Mouse (Mus musculus): ENCODE measurements at regions not wholly inside any gene's neighbourhood (a gene's known extent, or its start where the extent isn't known, plus 50 kb on each side); places are given as distances from the start of the nearest gene placed in this dataset.

GRCm38 (mm10) chr19:27509956-27510639 is 80.5 kb upstream of the Pum3 start:
- no peak overlapping the region for H3K27ac ChIP-seq (ENCODE audit: insufficient read depth, low read length)
- H3K27me3 ChIP-seq (ENCODE audit: control insufficient read depth, insufficient read depth, low read length), result no peaks in the 10 kb centered on the region
- H3K36me3 ChIP-seq (ENCODE audit: control insufficient read depth, insufficient read depth, low read length), result no peaks in the 10 kb centered on the region
- H3K4me3 ChIP-seq (ENCODE audit: extremely low read depth, insufficient read depth, insufficient read length), result no peak overlapping the region
- TF ChIP-seq CTCF (IDR thresholded peaks at IDR 0.05; ENCODE audit: extremely low read depth, insufficient read depth, insufficient read length, insufficient replicate concordance) (no peak), POLR2A (IDR thresholded peaks at IDR 0.05; ENCODE audit: low read depth, low read length) (no peak)
- WGBS, result 68% methylated on average over 6 of the region's 6 CpGs
- no peak for DNase-seq (ENCODE audit: low read depth in 1 of 2, low spot score in 2 of 2)
- H3K4me1 ChIP-seq (ENCODE audit: control insufficient read depth, insufficient read depth, insufficient read length), result no peaks in the 10 kb centered on the region

GRCm38 (mm10) chr19:27498278-27498677 is 68.7 kb upstream of the Pum3 start:
- Histone ChIP-seq H3K36me3 (ENCODE audit: control insufficient read depth, insufficient read depth, low read length) (no peaks in the 10 kb centered on the region), H3K4me1 (ENCODE audit: control insufficient read depth, insufficient read depth, insufficient read length) (no peaks in the 10 kb centered on the region), H3K27me3 (ENCODE audit: control insufficient read depth, insufficient read depth, low read length) (no peaks in the 10 kb centered on the region), H3K27ac (ENCODE audit: insufficient read depth, low read length) (no peak overlapping the region), H3K4me3 (ENCODE audit: extremely low read depth, insufficient read depth, insufficient read length) (no peak overlapping the region)
- TF ChIP-seq CTCF (IDR thresholded peaks at IDR 0.05; ENCODE audit: extremely low read depth, insufficient read depth, insufficient read length, insufficient replicate concordance) (no peak), POLR2A (IDR thresholded peaks at IDR 0.05; ENCODE audit: low read depth, low read length) (no peak)
- 72% methylated on average over 4 of the region's 4 CpGs for WGBS
- DNase-seq (ENCODE audit: low read depth in 1 of 2, low spot score in 2 of 2), result no peak

GRCm38 (mm10) chr19:27492468-27492867 is 62.8 kb upstream of the Pum3 start:
- Histone ChIP-seq H3K4me3 (ENCODE audit: extremely low read depth, insufficient read depth, insufficient read length) (no peak overlapping the region), H3K27ac (ENCODE audit: insufficient read depth, low read length) (no peak overlapping the region), H3K36me3 (ENCODE audit: control insufficient read depth, insufficient read depth, low read length) (no peaks in the 10 kb centered on the region), H3K27me3 (ENCODE audit: control insufficient read depth, insufficient read depth, low read length) (no peaks in the 10 kb centered on the region), H3K4me1 (ENCODE audit: control insufficient read depth, insufficient read depth, insufficient read length) (no peaks in the 10 kb centered on the region)
- DNase-seq (ENCODE audit: low read depth in 1 of 2, low spot score in 2 of 2), result no peak
- TF ChIP-seq CTCF (IDR thresholded peaks at IDR 0.05; ENCODE audit: extremely low read depth, insufficient read depth, insufficient read length, insufficient replicate concordance), result no peak
- no peak for TF ChIP-seq POLR2A (IDR thresholded peaks at IDR 0.05; ENCODE audit: low read depth, low read length)
- 88% methylated on average over 8 of the region's 8 CpGs for WGBS

- no peak for DNase-seq (ENCODE audit: low read depth in 1 of 2, low spot score in 2 of 2)
- 86% methylated on average over 5 of the region's 5 CpGs for WGBS
- TF ChIP-seq CTCF (IDR thresholded peaks at IDR 0.05; ENCODE audit: extremely low read depth, insufficient read depth, insufficient read length, insufficient replicate concordance) (no peak), POLR2A (IDR thresholded peaks at IDR 0.05; ENCODE audit: low read depth, low read length) (no peak)
- Histone ChIP-seq H3K36me3 (ENCODE audit: control insufficient read depth, insufficient read depth, low read length) (no peaks in the 10 kb centered on the region), H3K4me1 (ENCODE audit: control insufficient read depth, insufficient read depth, insufficient read length) (no peaks in the 10 kb centered on the region), H3K27me3 (ENCODE audit: control insufficient read depth, insufficient read depth, low read length) (no peaks in the 10 kb centered on the region), H3K4me3 (ENCODE audit: extremely low read depth, insufficient read depth, insufficient read length) (no peak overlapping the region), H3K27ac (ENCODE audit: insufficient read depth, low read length) (no peak overlapping the region)
These were observed 62.2 kb upstream of the Pum3 start for GRCm38 (mm10) chr19:27491873-27492272.

GRCm38 (mm10) chr19:27489053-27489452 is 59.4 kb upstream of the Pum3 start:
- H3K27ac ChIP-seq (ENCODE audit: insufficient read depth, low read length), result no peak overlapping the region
- no peaks in the 10 kb centered on the region for H3K36me3 ChIP-seq (ENCODE audit: control insufficient read depth, insufficient read depth, low read length)
- no peak for DNase-seq (ENCODE audit: low read depth in 1 of 2, low spot score in 2 of 2)
- TF ChIP-seq POLR2A (IDR thresholded peaks at IDR 0.05; ENCODE audit: low read depth, low read length) (no peak), CTCF (IDR thresholded peaks at IDR 0.05; ENCODE audit: extremely low read depth, insufficient read depth, insufficient read length, insufficient replicate concordance) (no peak)
- H3K4me3 ChIP-seq (ENCODE audit: extremely low read depth, insufficient read depth, insufficient read length), result no peak overlapping the region
- H3K27me3 ChIP-seq (ENCODE audit: control insufficient read depth, insufficient read depth, low read length), result no peaks in the 10 kb centered on the region
- 78% methylated on average over 4 of the region's 4 CpGs for WGBS
- no peaks in the 10 kb centered on the region for H3K4me1 ChIP-seq (ENCODE audit: control insufficient read depth, insufficient read depth, insufficient read length)
